Mouse (Mus musculus) hindbrain, embryonic 16.5 days (tissue): ENCODE data around the gene Pdzd2. TPM values are rescaled to one million over a fixed set of nuclear protein-coding genes. Genes with fewer than 3 reads are reported as not detected.
A peak's percentile ranks its signal among the peaks of the same experiment; 100 is the strongest.
"Not testable (repeated sequence)": the region's sequence is repeated elsewhere in the genome, so short reads cannot be mapped to it uniquely, and the experiment has no call there.

ENCODE experiments used
- ATAC-seq: fragments of 200-750 bp; cut with Nextera tagmentation; 2 replicates; pipeline ENCODE4 v1.8.0; 2017; ENCODE audit warnings: moderate TSS enrichment, moderate library complexity
- H3K27ac ChIP-seq: fragments of 300-500 bp; sonication (generic); 2 replicates; pipeline ENCODE4 v1.5.1; 2014; ENCODE audit warnings: low read depth, mild to moderate bottlenecking, control low read depth, low read length, moderate library complexity
- H3K27me3 ChIP-seq: fragments of 300-500 bp; sonication (generic); replicated peaks from 2 replicates; pipeline ENCODE4 v1.6.1; 2014; ENCODE audit warnings: low read length; ENCODE audit not compliant: control insufficient read depth, insufficient read depth
- H3K36me3 ChIP-seq: fragments of 300-500 bp; sonication (generic); 2 replicates; pipeline ENCODE4 v1.6.1; 2014; ENCODE audit warnings: mild to moderate bottlenecking, low read length, moderate library complexity, mixed read lengths; ENCODE audit not compliant: control insufficient read depth, insufficient read depth
- H3K4me1 ChIP-seq: fragments of 300-500 bp; sonication (generic); 2 replicates; pipeline ENCODE4 v1.6.1; 2014; ENCODE audit warnings: low read depth, low read length; ENCODE audit not compliant: control insufficient read depth, insufficient read depth
- H3K4me2 ChIP-seq: fragments of 300-500 bp; sonication (generic); 2 replicates; pipeline ENCODE4 v1.6.1; 2014; ENCODE audit warnings: mild to moderate bottlenecking, low read length, control low read depth, moderate library complexity
- H3K4me3 ChIP-seq: fragments of 300-500 bp; sonication (generic); 2 replicates; pipeline ENCODE4 v1.5.1; 2014; ENCODE audit warnings: mild to moderate bottlenecking, low read length, control low read depth, moderate library complexity
- H3K9ac ChIP-seq: fragments of 300-500 bp; sonication (generic); 2 replicates; pipeline ENCODE4 v1.6.1; 2014; ENCODE audit warnings: low read depth, mild to moderate bottlenecking, control low read depth, low read length, moderate library complexity
- H3K9me3 ChIP-seq: fragments of 300-500 bp; sonication (generic); 2 replicates; pipeline ENCODE4 v1.6.1; 2014; ENCODE audit warnings: mild to moderate bottlenecking, low read length, moderate library complexity; ENCODE audit not compliant: control insufficient read depth
- WGBS: fragments of 180-500 bp; shearing (Covaris S2); extraction: QIAGEN DNeasy Blood & Tissue Kit; methylation state at CpG from one replicate; pipeline ENCODE4 v1.1.7; 2014; 5-methylcytosine and 5-hydroxymethylcytosine counted together
- polyA plus RNA-seq: library from polyadenylated mRNA; unstranded; fragments of >200 nt; fragmentation: Nextera tagmentation; extraction: Ambion mirVana; gene quantifications from 2 replicates; pipeline ENCODE4 v1.2.1, GENCODE M21; 2015

Pdzd2 gene
- polyA plus RNA-seq, 1 experiment from 2014 or later, result 19.5 TPM

DNA sequence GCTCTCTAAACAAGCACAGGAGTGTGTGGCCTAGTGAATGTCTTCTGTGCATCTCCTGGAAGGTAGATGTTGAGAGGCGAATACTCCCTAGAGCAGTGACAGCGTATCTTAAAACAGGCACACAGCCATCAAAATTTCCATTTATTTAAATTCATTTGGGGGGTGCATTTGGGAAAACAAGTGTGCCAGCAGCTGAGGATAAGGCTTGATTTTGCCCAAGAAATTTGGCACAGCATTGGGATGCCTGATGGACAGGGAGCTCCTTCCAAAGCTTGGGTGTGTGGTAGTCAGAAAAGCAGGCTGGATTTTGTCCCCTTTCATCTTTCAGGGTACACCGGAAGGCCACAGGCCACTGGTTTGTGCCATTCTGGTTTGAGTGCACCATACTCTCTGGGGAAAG lies 369.6 kb downstream of the Pdzd2 start:
- Histone ChIP-seq H3K4me1 (peaks cover 23% of the 10 kb centered on the region), H3K4me2 (no peak overlapping the region), H3K27me3 (no peaks in the 10 kb centered on the region), H3K9me3 (no peaks in the 10 kb centered on the region), H3K27ac (no peak overlapping the region), H3K9ac (no peak overlapping the region), H3K36me3 (no peaks in the 10 kb centered on the region), H3K4me3 (no peak overlapping the region)
- 88% methylated on average over 3 of the region's 3 CpGs for WGBS
- ATAC-seq, result no peak

DNA sequence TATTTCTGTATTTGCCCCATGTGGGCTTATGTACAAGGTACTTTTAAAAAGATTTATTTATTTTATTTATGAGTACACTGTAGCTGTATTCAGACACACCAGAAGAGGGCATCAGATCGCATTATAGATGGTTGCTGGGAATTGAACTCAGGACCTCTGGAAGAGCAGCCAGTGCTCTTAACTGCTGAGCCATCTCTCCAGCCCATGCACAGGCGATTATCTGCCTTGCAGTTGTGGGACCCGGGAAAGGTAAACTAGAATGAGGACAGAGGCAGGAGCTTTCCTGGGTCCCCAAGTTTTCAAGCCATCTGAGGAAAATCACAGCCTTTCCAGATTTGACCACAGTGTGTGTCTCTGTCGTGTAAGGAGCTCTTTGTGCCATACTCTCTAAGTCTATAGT lies 370.9 kb downstream of the Pdzd2 start:
- peaks cover 22% of the 10 kb centered on the region for H3K4me1 ChIP-seq
- H3K27ac ChIP-seq, result no peak overlapping the region
- H3K4me2 ChIP-seq, result no peak overlapping the region
- no peaks in the 10 kb centered on the region for H3K36me3 ChIP-seq
- no peak for ATAC-seq
- WGBS, result 92% methylated on average over 4 of the region's 4 CpGs
- H3K9ac ChIP-seq, result no peak overlapping the region
- no peak overlapping the region for H3K4me3 ChIP-seq
- H3K9me3 ChIP-seq, result no peaks in the 10 kb centered on the region
- no peaks in the 10 kb centered on the region for H3K27me3 ChIP-seq

DNA sequence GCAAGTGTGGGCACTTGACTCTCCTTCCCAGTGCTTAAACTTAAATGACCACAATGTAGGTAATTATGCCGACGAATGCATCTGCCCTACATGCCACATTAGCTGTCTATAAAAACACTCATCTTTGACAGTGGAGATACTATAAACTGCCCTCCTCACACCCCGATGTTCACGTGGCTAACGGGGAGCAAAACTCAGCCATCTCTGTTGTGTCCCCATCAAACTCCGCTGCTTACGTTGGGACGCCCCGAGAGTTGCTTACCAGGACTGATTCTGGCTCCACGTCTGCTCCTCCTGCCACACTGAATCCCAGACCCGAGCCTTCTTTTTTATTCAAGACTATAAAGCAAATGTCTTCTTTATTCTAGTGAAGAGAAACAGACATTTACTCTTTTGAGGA lies 371.4 kb downstream of the Pdzd2 start:
- Histone ChIP-seq H3K9me3 (no peaks in the 10 kb centered on the region), H3K4me1 (peaks cover 22% of the 10 kb centered on the region), H3K4me2 (no peak overlapping the region), H3K27ac (no peak overlapping the region), H3K4me3 (no peak overlapping the region), H3K9ac (no peak overlapping the region), H3K27me3 (no peaks in the 10 kb centered on the region), H3K36me3 (no peaks in the 10 kb centered on the region)
- no peak for ATAC-seq
- WGBS, result 53% methylated on average over 11 of the region's 11 CpGs

GRCm38 (mm10) chr15:12367306-12368080 lies 372.2 kb downstream of the Pdzd2 start:
- H3K36me3 ChIP-seq, result no peaks in the 10 kb centered on the region
- no peak for ATAC-seq
- H3K4me1 ChIP-seq, result peaks cover 22% of the 10 kb centered on the region
- WGBS, result 52% methylated on average over 13 of the region's 13 CpGs
- H3K9me3 ChIP-seq, result no peaks in the 10 kb centered on the region
- H3K4me3 ChIP-seq, result no peak overlapping the region
- H3K9ac ChIP-seq, result no peak overlapping the region
- H3K27me3 ChIP-seq, result no peaks in the 10 kb centered on the region
- no peak overlapping the region for H3K27ac ChIP-seq
- H3K4me2 ChIP-seq, result no peak overlapping the region; the same call in 1 of the 2 replicates

- not testable (repeated sequence) for ATAC-seq, H3K4me3 ChIP-seq, H3K9me3 ChIP-seq, H3K9ac ChIP-seq, H3K4me2 ChIP-seq, H3K27me3 ChIP-seq, H3K36me3 ChIP-seq
- Histone ChIP-seq H3K4me1 (peaks cover 22% of the 10 kb centered on the region), H3K27ac (peak overlapping the region; percentile 80)
- 89% methylated on average over 11 of the region's 11 CpGs for WGBS
These were observed 373.0 kb downstream of the Pdzd2 start for GRCm38 (mm10) chr15:12366580-12367305.

DNA sequence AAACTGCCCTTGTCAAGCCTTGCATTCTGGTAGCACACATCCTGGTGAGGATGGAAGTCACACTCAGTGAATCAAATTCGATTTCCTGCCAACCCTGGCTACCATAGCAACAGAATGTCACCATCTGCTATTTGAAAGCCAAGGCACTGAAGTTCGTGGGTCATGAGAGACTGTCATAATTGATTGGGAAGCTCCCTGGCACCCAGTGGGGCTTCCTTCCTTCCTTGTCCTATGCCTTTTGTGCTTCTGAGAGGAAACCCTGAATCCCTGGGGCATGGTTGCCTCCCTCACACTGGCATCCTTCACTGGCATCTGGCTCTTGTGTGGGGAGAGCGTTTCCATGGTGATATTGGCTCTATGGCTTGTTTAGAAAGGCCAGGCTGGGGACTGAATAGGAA lies 373.7 kb downstream of the Pdzd2 start:
- WGBS, result 6% methylated on average over 3 of the region's 3 CpGs
- Histone ChIP-seq H3K4me1 (peaks cover 22% of the 10 kb centered on the region), H3K4me2 (no peak overlapping the region; the same call in 1 of the 2 replicates), H3K9ac (no peak overlapping the region), H3K4me3 (no peak overlapping the region), H3K27me3 (no peaks in the 10 kb centered on the region), H3K36me3 (no peaks in the 10 kb centered on the region), H3K9me3 (no peaks in the 10 kb centered on the region), H3K27ac (peak overlapping the region; percentile 80)
- peak; percentile 94 for ATAC-seq

- Histone ChIP-seq H3K27me3 (no peaks in the 10 kb centered on the region), H3K9me3 (no peaks in the 10 kb centered on the region), H3K36me3 (0 out of 2 replicates have a peak, but pooled peaks cover under 1% of the 10 kb centered on the region), H3K4me3 (no peak overlapping the region), H3K27ac (peak overlapping the region; percentile 80), H3K9ac (no peak overlapping the region), H3K4me2 (0 out of 2 replicates have a peak overlapping the region, but pooled peaks have one; percentile 3), H3K4me1 (peaks cover 22% of the 10 kb centered on the region)
- 50% methylated on average over 15 of the region's 15 CpGs for WGBS
- no peak; the same call in 1 of the 2 replicates for ATAC-seq
These were observed 374.2 kb downstream of the Pdzd2 start for GRCm38 (mm10) chr15:12365416-12366071.

DNA sequence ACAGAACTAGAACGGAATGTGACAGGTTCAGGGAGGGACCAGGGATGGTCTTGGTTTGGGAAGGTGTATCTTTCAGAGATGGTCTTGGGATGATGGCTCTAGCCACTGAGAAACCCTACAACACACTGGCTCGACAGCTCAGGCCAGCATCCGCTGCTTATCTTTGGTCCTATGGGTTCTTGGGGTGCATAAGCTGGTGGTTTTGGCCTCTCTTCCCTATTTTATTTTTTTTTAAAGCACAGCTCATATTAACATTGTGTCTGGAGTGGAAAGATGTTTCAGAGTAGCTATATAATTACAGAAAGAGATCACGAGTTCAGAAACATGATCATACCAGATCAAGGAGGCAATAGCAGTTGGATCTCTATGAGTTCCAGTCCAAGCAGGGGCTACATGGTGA lies 375.6 kb downstream of the Pdzd2 start:
- Histone ChIP-seq H3K27me3 (no peaks in the 10 kb centered on the region), H3K9me3 (no peaks in the 10 kb centered on the region), H3K4me3 (no peak overlapping the region), H3K4me2 (no peak overlapping the region), H3K4me1 (peaks cover 22% of the 10 kb centered on the region), H3K27ac (no peak overlapping the region), H3K36me3 (0 out of 2 replicates have a peak, but pooled peaks cover 3% of the 10 kb centered on the region), H3K9ac (no peak overlapping the region)
- ATAC-seq, result no peak
- 83% methylated on average over 4 of the region's 4 CpGs for WGBS

DNA sequence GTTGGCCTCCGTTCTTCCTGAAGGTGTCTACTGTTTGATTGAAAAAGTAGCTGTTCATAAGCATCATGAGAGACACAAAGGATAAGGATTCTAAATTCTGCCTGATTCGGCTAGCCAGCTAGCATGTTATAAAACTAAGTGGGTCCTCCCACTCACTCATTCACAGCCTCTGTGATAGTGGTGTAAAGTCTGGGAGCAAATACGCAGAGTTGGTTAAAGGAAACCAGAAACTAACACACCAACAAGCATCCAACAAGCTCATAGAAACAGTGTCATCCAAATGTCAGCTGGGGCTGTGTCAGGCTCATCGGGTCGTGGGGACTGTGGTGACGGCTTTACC lies 377.1 kb downstream of the Pdzd2 start:
- Histone ChIP-seq H3K9ac (no peak overlapping the region), H3K27me3 (no peaks in the 10 kb centered on the region), H3K27ac (no peak overlapping the region), H3K9me3 (no peaks in the 10 kb centered on the region), H3K4me2 (no peak overlapping the region), H3K4me1 (peaks cover 20% of the 10 kb centered on the region), H3K4me3 (no peak overlapping the region), H3K36me3 (0 out of 2 replicates have a peak, but pooled peaks cover 3% of the 10 kb centered on the region)
- ATAC-seq, result no peak
- 86% methylated on average over 6 of the region's 6 CpGs for WGBS
